Mouse (Mus musculus) c-Kit-positive CD71-positive TER-119-positive erythroid progenitor cells, embryonic 14.5 days (primary cell): Measurements from ENCODE around the gene Chst15.

Source experiments
- DNase-seq: peaks from one replicate; pipeline ENCODE4 v3.0.0-alpha.2; 2013; ENCODE audit warnings: low spot score

Chst15 gene

DNA sequence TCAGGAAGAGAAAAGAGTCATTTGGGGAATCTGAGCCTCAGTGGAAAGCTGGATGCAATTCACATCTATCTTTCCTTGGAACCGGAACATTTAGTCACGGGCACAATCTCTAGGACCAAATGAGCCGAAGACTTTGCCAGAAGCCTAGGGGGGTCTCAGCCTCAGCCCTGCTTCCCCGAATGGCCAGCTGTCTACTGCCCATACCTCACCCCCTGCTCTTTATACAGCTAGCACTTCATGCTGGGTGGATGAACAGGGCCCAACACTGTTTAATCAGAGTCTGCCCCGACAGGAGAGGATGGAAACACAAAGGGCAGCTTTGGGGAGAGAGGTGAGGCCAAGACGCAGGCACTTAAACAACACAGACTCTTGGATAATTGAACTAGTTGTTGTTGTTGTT, 53.8 kb downstream of the Chst15 start:
- DNase-seq = no peak

DNA sequence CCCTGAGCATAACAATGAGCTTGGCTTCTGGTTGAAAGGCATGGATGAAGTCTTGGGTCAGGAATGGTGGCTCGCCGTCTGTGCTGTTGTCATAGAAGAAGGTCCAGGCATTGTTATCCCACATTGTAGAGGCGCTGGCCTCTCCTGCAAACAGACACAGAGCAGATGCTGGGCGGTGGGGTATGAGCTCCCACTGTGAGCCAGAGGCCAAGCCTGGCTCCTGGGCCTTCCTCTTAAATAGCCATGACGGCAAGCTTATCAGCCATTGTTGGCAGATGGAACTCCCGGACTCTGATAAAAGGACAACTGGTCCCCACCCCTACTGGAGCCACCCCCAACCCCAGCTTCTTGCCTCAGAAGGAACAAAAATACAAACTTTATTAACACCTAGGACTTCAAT, 54.3 kb downstream of the Chst15 start:
- DNase-seq = peak; percentile 60

DNA sequence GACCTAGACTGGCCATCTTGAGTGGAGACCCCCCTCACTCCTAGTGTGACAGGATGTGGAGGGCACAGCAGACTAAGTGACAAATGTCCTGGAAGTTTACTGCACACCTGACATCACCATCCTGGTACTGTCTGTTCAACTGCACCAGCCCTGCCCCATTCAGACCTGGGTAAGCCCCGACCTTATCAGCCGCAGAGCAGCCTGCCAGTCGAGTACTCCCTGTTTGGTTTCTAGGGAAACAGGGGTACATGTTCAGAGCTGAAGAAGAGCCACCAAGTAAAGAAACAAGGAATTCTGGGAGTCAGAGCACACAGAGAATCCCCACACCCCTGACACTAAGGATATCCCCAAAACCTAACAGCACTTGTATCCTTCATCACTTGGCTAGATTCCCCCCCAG, 55.1 kb downstream of the Chst15 start:
- DNase-seq = peak; percentile 79

DNA sequence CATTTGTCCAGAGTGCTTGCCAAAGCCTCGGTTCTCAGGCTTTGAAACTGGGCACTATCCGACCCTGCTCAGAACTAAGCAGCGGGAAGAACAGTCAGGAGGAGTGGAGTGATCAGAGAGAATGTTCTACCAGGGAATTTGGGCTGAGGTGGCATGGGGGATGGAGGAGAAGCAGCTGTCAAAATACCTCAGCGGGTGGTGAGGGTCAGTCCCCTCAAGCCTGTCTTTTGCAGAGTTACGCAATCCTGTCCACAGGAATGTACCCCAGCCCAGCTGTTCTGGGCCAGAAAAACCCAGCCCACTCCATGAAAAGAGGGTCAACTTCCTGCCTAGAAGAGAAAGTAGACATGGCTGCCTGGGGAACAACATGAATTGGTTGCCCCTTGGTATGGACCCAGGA, 56.4 kb downstream of the Chst15 start:
- no peak for DNase-seq

DNA sequence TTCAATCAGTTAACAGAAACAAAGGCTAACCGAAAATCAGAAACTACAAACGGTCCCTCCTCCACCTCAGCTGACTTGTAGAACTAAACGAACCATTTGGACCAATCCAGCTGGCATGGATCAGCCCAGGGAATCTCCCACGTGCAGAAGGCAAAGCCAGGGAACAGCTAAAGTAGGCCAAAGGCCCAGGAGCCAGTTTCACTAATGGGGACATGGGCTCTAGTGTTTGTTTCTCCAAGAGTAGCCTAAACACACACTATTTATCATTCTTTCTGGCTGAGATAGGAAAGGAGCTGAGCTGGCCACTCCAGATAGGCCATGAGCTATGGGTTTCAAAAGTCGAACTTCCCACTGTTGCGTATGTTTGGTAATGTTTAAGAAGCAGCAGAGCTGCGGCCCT, 58.2 kb downstream of the Chst15 start:
- DNase-seq = no peak

DNA sequence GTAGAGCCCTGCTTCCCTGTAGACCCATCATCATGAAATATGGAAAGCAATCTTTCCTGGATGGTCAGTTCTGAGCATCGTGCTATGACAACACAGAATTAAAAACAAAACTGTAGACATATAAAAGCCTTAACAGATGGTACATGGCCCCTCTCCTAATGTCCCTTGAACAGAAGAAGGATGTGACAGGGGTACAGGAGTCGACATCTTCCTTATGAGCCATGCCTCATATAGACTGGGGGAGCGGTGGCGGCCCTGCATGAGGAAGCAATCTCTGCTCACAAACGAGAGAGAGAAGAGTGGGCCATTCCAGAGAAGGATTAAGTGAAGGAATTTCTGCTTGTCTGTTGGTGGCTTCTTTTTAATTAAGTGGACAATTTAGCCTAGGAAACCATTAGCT, 58.8 kb downstream of the Chst15 start:
- DNase-seq = no peak

DNA sequence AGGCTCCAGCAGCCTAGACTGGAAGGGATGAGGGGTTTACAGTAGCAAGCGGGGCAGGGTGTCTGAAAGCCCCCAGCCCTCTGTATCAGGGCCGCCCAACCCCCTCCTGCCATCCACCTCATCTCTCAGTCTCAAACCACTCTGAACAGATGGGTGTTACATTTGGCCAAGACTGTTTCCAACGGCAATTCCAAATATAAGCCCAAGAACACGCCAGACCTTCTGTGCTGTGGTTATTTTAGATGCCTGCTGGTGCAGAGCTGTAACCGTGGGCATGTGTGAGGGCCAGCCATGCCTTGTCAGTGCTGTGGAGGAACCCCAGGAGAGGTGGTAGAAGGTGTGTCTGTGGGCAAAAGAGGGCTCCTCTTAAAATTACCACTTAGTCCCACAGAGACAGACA, 63.5 kb downstream of the Chst15 start:
- DNase-seq = no peak

DNA sequence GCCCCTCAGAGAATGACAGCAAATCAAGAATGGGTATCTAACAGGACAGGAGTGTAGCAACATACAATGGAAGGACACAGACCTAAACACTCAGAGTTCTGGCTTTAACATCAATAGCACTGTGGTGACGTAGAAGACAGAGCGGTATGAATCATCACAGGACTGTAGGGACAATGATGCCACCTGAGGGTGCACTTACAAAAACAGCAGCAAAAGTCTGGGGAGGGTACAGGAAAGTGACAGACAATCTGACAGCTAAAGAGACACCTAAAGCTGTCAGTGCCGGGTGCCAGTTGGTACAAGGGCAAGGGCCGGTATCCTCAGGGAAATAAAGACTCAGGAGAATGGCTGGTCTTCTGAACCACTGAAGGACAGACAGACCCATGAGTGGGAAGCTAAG, 64.0 kb downstream of the Chst15 start:
- DNase-seq = no peak

DNA sequence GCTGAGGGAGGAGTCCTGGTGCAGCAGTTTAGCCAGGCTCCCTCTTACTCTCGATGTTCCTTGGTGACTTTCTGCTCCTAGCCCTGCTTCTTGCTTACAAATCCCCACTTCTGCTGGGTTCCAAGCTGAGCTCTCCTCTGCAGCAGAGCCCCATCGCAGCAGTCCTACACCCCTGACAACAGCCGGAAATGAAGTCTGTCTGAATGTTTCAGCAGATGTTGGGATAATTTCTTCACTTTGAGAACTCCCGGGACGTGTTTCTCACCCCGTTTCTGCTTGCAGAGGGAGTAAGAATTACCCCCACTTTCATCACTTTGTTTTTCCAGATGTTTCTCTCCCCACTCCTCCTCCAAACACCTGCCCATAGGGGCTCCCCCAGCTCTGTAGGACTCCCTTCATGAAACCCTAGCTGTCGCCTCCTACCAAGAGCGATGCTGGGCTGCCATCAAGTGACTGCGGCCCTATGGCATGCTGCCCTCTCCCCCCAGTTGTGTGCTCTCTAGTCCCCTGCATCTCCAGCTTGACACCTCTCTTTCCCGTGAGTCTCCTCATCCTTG, 67.4 kb downstream of the Chst15 start:
- no peak for DNase-seq

DNA sequence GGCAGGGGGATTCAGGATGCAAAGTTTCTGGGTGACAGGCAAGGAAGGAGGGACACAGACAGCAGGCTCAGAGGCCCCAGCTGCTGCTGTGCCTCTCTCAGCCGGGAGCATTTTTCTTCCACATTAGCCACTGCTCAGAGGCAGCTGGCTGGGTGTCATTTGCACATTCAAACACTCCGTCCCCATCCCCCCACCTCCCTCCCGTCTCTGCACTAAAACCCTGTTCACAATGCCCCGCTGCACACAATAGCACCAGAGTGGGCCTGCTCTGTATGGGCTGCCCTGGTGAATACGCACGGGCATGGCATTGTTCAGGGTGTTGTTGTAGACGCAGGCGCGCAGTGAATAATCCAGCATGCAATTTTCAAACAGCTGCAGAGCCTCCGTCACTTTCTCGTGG, 69.5 kb downstream of the Chst15 start:
- no peak for DNase-seq

DNA sequence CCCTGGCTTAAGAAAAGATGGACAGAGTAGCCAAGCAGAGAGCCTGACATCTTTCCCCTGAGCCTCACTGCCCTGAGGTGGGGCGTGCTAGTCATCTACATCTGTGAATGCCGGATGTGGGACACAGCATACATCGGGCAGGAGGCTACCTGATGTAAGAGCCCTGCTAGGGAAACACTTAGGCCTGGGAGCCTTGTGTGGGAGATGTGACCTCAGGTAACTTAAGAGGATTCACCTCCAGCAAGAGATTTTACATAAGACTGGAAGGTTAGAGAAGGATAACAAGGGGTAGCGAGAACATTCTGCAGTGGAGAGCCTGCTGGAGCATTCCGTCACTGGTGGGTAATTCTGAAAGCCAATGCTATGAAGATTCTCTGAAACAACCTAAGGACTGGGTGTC, 69.9 kb downstream of the Chst15 start:
- no peak for DNase-seq

DNA sequence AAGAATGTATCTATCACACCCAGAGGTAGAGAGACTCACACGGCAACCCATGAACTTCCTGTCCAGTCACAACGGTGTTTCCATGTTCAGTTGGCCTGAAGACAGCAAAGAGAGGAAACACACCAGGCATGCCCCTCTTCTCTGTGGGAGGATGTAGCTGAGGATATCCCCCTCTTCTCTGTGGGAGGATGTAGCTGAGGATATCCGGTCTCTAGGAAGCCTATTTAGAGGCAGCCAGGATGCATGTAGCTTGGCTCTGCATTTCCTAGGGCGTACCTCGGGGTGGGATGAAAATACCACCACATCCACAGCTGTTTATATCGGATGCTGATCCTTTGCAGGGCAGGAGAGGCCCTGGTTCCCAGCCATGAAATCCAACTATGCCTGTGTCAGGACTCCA, 71.3 kb downstream of the Chst15 start:
- DNase-seq = no peak

DNA sequence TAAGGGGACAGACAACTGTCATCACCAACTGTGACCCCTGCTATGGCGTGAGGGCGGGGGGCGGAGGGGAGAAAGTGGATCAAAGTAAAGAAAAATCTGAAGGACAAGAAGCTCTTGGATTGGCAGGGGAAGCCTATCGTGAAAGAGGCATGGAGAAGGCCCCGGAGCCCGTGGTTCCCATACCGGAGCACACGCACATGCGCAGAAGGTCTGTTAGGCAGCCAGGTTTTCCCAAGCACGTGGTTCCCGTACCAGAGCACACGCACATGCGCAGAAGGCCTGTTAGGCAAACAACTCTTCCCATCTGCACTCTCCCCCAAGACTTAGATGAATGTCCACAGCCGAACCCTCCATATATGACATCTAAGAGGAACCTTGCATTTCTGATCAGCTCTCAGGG, 72.4 kb downstream of the Chst15 start:
- no peak for DNase-seq

DNA sequence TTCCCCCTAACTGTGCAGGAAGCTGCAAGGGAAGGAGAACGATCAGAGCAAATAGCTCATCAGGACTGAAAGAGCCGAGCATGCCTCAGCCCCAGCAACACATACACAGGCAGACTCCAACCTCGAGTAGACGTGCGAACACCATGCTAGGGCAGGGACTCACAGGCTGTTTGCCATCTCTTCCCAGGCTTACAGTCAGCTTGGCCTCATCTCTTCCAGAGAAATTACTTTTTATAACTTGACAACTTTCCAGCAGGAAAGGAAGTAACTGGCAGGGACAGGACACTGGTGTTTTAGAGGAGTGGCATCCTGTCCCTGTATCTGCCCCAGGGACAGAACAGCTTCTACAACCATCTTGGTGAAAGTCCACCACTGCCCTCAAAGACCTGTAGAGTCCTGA, 73.8 kb downstream of the Chst15 start:
- DNase-seq = no peak

DNA sequence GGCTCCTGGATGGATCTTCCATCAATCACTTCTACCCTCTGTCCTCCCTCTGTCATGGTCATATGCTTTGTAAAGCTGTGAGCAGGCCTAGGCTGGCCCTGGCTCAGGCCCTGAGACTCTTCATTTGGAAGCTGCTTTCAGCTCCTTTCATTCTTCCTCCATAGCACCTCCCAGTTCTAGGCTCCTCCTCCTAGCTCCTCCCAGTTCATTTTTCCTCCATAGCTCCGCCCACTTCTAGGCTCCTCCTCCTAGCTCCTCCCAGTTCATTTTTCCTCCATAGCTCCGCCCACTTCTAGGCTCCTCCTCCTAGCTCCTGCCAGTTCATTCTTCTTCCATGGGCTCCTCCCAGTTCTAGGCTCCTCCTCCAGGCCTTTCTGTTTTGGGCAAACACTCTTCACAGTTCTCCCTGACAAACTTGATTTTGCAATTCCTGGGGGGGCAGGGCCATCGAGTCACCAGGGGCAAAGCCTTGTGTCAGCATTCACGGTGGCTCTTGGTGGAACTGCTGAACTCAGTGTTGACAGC, 74.3 kb downstream of the Chst15 start:
- DNase-seq = peak; percentile 42

DNA sequence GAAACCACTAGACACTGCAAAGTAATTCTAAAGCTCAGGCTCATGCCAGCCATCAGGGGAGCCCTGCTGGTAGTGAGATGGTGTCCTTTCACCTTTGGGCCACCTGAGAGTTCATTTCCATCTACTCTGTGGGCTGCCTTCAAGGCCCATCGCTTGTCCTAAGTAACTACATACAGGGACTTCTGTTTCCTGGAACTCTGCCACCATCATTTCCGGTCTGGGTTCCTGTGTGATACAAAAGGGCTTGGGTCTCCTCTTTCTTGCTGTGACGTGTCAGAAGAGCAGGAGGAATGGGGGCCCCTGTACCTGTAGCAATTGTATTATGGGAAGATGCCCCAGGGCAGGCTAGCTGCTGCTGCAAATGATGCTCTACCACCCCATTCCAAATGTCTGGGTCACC, 78.1 kb downstream of the Chst15 start:
- DNase-seq = no peak

DNA sequence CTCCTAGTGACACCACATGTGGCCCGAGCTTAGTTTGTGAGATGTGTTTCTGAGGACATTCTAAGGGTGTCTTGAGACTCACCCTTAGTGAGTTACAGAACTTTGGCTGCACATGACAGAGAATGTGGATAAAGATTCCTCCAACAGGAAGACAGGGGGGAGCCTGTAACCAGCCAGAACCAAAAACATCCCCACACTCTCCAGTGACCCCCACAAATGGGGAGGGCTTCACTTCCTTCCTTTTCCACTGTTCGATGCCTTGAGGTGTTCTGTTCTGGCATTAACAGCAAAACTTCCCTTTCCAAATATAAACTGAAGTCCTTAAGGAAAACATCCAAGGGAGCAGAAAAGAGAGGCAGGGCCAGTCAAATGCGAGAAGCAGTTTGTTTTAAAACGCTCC, 79.8 kb downstream of the Chst15 start:
- DNase-seq = no peak

DNA sequence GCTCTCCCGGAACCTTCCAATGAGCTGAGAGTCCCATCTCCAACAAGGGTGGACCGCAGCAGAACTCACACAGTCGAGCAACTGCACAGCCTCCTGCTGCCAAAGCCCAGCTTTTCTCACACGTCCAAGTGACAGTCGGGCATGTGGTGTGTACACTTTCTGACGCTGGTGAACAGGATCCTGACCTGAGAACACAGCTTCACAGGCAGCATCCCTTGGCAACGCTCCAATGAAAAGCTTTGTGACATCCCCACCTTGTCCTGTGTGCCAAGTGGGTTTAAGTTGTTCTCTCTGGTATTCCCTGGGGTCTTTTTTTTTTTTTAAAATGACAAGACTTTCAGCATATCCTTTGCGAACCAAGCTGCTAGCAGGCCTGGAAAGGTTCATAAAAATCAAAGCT, 80.2 kb downstream of the Chst15 start:
- DNase-seq = no peak

DNA sequence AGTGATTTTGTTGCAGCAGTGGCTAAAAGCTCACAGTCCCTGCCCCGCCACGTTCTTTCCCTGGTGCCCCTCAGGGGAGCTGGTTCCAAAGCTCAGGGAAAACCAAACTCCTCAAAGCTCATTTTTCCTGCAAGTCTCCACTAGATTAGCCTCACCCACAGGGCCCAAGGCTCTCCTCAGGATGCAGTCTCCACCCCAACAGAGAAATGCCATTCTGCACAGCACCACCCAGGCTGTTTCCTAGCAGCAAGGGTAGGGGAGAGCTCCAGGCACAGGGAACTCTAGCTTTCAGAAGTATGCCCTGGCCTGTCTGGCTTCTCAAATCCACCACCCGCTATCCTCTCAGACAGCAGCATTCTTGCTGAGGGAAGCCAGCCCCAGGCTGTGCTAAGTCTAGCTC, 82.8 kb downstream of the Chst15 start:
- DNase-seq = no peak

DNA sequence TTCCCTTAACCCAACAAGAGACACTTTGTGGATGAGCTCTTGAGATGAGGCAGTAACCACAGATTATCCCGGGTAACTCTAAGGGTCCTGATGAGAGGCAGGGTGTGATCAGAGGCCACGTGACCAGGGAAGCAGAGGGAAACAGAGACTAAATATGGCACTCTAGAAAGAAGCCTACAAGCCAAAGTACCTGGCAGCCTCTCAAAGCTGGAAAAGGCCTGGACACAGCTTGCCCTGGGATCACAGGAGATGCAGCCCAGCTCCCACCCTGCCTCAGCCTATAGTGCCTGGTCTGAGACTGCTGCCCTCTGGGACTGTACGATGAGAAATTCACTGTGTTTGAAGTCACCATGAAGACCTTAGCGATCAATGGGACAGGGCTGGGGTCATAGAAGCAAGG, 83.3 kb downstream of the Chst15 start:
- no peak for DNase-seq

DNA sequence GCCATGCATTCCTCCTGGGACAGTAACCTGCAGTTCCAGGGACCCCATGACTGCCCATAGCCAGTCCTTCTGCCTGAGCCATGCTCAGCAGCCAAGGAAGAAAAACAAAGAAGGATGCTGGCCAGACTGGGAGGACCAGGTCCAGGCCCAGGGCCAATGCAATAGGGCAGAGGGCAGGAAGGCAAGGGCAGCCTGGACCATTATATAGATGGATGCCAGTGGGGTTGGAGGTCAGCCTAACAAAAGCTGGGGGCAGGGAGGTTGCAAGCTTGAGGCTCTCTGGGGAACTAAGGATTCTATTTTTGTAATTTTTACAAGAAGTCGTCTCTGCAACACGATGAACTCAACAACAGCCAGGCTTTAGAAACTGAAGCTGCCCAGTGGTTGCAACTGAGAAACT, 84.1 kb downstream of the Chst15 start:
- DNase-seq = no peak

DNA sequence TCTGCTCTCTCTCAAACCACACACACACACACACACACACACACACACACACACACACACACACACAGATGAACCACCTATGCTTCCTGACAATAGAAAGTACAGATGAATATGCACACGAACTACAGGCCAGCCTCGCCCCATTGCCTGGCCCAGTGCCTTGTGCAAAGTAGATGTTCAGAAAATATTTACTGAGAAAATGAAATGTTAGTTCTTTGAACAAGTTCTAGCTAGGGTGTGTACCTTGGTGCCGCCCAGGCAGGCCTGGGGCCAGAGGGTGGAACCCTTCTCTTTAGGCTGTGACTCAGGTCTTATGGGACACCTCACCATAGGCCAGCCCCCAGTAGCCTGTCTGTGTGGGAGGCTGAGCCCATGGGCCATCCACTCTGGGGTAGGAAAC, 85.6 kb downstream of the Chst15 start:
- peak; percentile 28 for DNase-seq

DNA sequence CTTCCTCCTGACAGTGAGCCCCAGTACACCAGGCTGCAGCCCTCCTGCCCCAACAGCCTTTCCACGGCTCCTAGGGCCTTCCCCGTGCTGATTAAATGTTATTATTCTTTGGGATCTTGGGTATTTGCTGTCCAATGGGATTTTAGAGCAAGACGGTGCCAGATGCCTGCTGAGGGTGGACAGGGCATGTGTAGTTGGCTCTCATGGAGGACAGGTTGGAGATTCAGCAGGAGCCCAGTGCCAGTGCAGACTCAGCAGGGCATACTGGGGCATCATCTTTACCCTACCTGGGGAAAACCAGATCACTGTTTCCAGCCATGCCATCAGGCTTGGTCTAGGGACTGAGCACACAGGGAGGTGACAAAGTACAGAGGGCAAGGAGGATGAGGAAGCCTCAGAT, 86.1 kb downstream of the Chst15 start:
- no peak for DNase-seq

DNA sequence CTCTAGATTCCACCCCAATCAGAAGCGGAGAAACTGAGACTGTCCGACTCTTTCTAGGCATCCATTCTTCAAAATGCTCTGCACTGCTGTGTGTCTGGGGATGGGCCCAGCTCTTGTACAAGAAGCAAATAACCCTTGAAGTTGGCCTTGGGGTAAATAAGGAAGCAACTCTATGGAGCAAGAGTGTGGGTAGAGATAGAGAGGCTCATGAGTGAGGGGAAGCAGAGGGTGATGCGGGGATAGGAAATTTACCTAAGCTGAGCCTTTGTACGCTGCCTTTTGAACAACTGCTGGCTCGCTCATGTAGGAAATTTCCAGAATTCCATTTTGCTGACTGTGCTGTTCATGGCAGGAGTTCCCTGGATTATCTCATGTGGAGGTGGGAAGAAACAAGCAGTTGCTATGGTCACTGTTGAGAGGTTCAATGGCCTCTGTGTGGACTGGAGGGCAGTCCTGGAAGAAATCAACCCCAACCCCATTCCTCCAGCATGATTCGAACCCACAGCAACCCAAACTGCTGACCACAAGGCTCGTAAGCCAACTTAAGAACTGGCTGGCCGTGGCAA, 89.9 kb downstream of the Chst15 start:
- no peak for DNase-seq
